ENCODE assay signal across 11 mouse cellular contexts in genomic region chr7:127813821-127814220, GRCm38 (mm10). TPM values are rescaled to one million over a fixed set of nuclear protein-coding genes. Genes with fewer than 3 reads are reported as not detected.
DNase-seq lines count a peak whose midpoint lies in the region; ATAC-seq and TF ChIP-seq lines count a peak whose summit lies in the region.
"Had no signal": no experiment of that assay in that cellular context is flagged by ENCODE, and none has a peak within 500 bp of the region (broad histone marks: within the 10 kb centered on the region; RNA-seq: fewer than 3 reads in every experiment).

No protein-coding gene starts in this region.

- 71% methylated on average over 4 of the region's 4 CpGs for WGBS in forebrain, embryonic 14.5 days
- WGBS in forebrain, embryonic 11.5 days, result 92% methylated on average over 4 of the region's 4 CpGs
- 46% methylated on average over 4 of the region's 4 CpGs for WGBS in kidney, postnatal 0 days
- whole genome bisulfite sequencing in liver, embryonic 11.5 days, result 65% methylated on average over 4 of the region's 4 CpGs
- 78% methylated on average over 4 of the region's 4 CpGs for WGBS in hindbrain, postnatal 0 days
- 94% methylated on average over 4 of the region's 4 CpGs for WGBS in thymus, adult 2 months

- H3K9me3 ChIP-seq in forebrain, embryonic 14.5 days (replicated peaks; ENCODE audit: control insufficient read depth, low read length), result no peaks in the 10 kb centered on the region
- H3K9me3 ChIP-seq in forebrain, embryonic 11.5 days (ENCODE audit: control insufficient read depth, low read length), result no peaks in the 10 kb centered on the region
- H3K9me3 ChIP-seq in kidney, postnatal 0 days (replicated peaks; ENCODE audit: low read length), result no peaks in the 10 kb centered on the region
- no peaks in the 10 kb centered on the region for H3K9me3 ChIP-seq in liver, embryonic 11.5 days (ENCODE audit: control insufficient read depth, low read length)
- no peaks in the 10 kb centered on the region for H3K9me3 ChIP-seq in hindbrain, postnatal 0 days (ENCODE audit: low read length)

- no peaks in the 10 kb centered on the region for H3K27me3 ChIP-seq in forebrain, embryonic 14.5 days (replicated peaks; ENCODE audit: control insufficient read depth, insufficient read depth, low read length)
- H3K27me3 ChIP-seq in forebrain, embryonic 11.5 days (ENCODE audit: control insufficient read depth, insufficient read depth, low read length), result no peaks in the 10 kb centered on the region
- H3K27me3 ChIP-seq in kidney, postnatal 0 days (ENCODE audit: insufficient read depth, low read length), result no peaks in the 10 kb centered on the region
- H3K27me3 ChIP-seq in liver, embryonic 11.5 days (replicated peaks; ENCODE audit: control insufficient read depth, insufficient read depth, low read length), result no peaks in the 10 kb centered on the region
- H3K27me3 ChIP-seq in hindbrain, postnatal 0 days (ENCODE audit: insufficient read depth, low read length), result no peaks in the 10 kb centered on the region
- no peaks in the 10 kb centered on the region for H3K27me3 ChIP-seq in thymus, adult 2 months (ENCODE audit: control insufficient read depth, insufficient read depth, low read length)

- DNase-seq in forebrain, embryonic 14.5 days (ENCODE audit: low spot score), result no peak
- no peak for DNase-seq in forebrain, embryonic 11.5 days (ENCODE audit: low spot score)
- DNase-seq in kidney, postnatal 0 days (ENCODE audit: low spot score), result peak; percentile 8
- no peak for DNase-seq in kidney, adult 8-10 months
- peak; percentile 73 for DNase-seq in adipocyte (ENCODE audit: low spot score)
- no peak for DNase-seq in liver, embryonic 11.5 days (ENCODE audit: low spot score)
- no peak for DNase-seq in hindbrain, postnatal 0 days (ENCODE audit: low spot score)
- no peak for DNase-seq in thymus, adult 2 months

- no peaks in the 10 kb centered on the region for H3K4me1 ChIP-seq in forebrain, embryonic 14.5 days (ENCODE audit: control insufficient read depth, insufficient read depth, low read length)
- no peaks in the 10 kb centered on the region for H3K4me1 ChIP-seq in forebrain, embryonic 11.5 days (replicated peaks; ENCODE audit: control insufficient read depth, insufficient read depth, low read length)
- H3K4me1 ChIP-seq in kidney, postnatal 0 days (replicated peaks; ENCODE audit: insufficient read depth, low read length), result 0 out of 2 replicates have a peak, but pooled peaks cover 2% of the 10 kb centered on the region
- H3K4me1 ChIP-seq in liver, embryonic 11.5 days (replicated peaks; ENCODE audit: control insufficient read depth, insufficient read depth, low read length), result peaks cover 26% of the 10 kb centered on the region
- no peaks in the 10 kb centered on the region for H3K4me1 ChIP-seq in hindbrain, postnatal 0 days (ENCODE audit: insufficient read depth, low read length)
- H3K4me1 ChIP-seq in thymus, adult 2 months (replicated peaks; ENCODE audit: control insufficient read depth, insufficient read depth, low read length), result peaks cover 8% of the 10 kb centered on the region

- no peak overlapping the region for H3K4me3 ChIP-seq in forebrain, embryonic 14.5 days (ENCODE audit: low read depth, low read length)
- no peak overlapping the region for H3K4me3 ChIP-seq in forebrain, embryonic 11.5 days (ENCODE audit: low read depth, low read length)
- H3K4me3 ChIP-seq in kidney, postnatal 0 days (replicated peaks; ENCODE audit: low read depth, low read length), result no peak overlapping the region
- H3K4me3 ChIP-seq in liver, embryonic 11.5 days (ENCODE audit: low read depth, low read length), result no peak overlapping the region
- H3K4me3 ChIP-seq in hindbrain, postnatal 0 days (ENCODE audit: low read length), result no peak overlapping the region
- H3K4me3 ChIP-seq in thymus, adult 2 months (ENCODE audit: control insufficient read depth, insufficient read depth, low read length), result no peak overlapping the region

- peaks cover 46% of the 10 kb centered on the region for H3K36me3 ChIP-seq in forebrain, embryonic 14.5 days (ENCODE audit: control insufficient read depth, insufficient read depth, low read length)
- no peaks in the 10 kb centered on the region for H3K36me3 ChIP-seq in forebrain, embryonic 11.5 days (ENCODE audit: control insufficient read depth, insufficient read depth, low read length)
- 0 out of 2 replicates have a peak, but pooled peaks cover 3% of the 10 kb centered on the region for H3K36me3 ChIP-seq in kidney, postnatal 0 days (ENCODE audit: insufficient read depth, low read length)
- H3K36me3 ChIP-seq in liver, embryonic 11.5 days (ENCODE audit: control insufficient read depth, insufficient read depth, low read length), result no peaks in the 10 kb centered on the region
- peaks cover 34% of the 10 kb centered on the region for H3K36me3 ChIP-seq in hindbrain, postnatal 0 days (ENCODE audit: insufficient read depth, low read length)
- H3K36me3 ChIP-seq in thymus, adult 2 months (ENCODE audit: control insufficient read depth, insufficient read depth, low read length), result no peaks in the 10 kb centered on the region

- no peak overlapping the region for H3K9ac ChIP-seq in forebrain, embryonic 14.5 days (ENCODE audit: low read length)
- H3K9ac ChIP-seq in forebrain, embryonic 11.5 days (ENCODE audit: low read length), result no peak overlapping the region
- no peak overlapping the region for H3K9ac ChIP-seq in kidney, postnatal 0 days (ENCODE audit: low read depth, low read length)
- H3K9ac ChIP-seq in liver, embryonic 11.5 days (ENCODE audit: low read depth, low read length), result no peak overlapping the region
- no peak overlapping the region for H3K9ac ChIP-seq in hindbrain, postnatal 0 days (replicated peaks; ENCODE audit: low read length)

- peak overlapping the region; percentile 72; the same call in 1 of the 2 replicates for H3K27ac ChIP-seq in forebrain, embryonic 14.5 days (ENCODE audit: low read depth, low read length)
- H3K27ac ChIP-seq in forebrain, embryonic 11.5 days (ENCODE audit: low read depth, low read length), result no peak overlapping the region
- peak overlapping the region; percentile 15; the same call in 1 of the 2 replicates for H3K27ac ChIP-seq in kidney, postnatal 0 days
- peak overlapping the region; percentile 68; the same call in 1 of the 2 replicates for H3K27ac ChIP-seq in liver, embryonic 11.5 days (ENCODE audit: low read depth, low read length)
- no peak overlapping the region for H3K27ac ChIP-seq in hindbrain, postnatal 0 days
- H3K27ac ChIP-seq in thymus, adult 2 months (ENCODE audit: control insufficient read depth, insufficient read depth, low read length), result no peak overlapping the region

- TF ChIP-seq POLR2A in thymus, adult 2 months (IDR thresholded peaks at IDR 0.05; ENCODE audit: control insufficient read depth, extremely low read depth, insufficient read depth, low read length, poor library complexity), result no peak

- TF ChIP-seq CTCF in kidney, postnatal 0 days (IDR thresholded peaks at IDR 0.05; ENCODE audit: low read depth), result no peak
- no peak for TF ChIP-seq CTCF in hindbrain, postnatal 0 days (IDR thresholded peaks at IDR 0.05; ENCODE audit: low read depth)
- TF ChIP-seq CTCF in thymus, adult 2 months (IDR thresholded peaks at IDR 0.05; ENCODE audit: borderline replicate concordance, control insufficient read depth, extremely low read depth, insufficient read depth, low read length, poor library complexity), result no peak

- peak; percentile 42; the same call in 1 of the 2 replicates for ATAC-seq in forebrain, embryonic 14.5 days
- ATAC-seq in forebrain, embryonic 11.5 days (replicated peaks; ENCODE audit: low FRiP score), result no peak
- ATAC-seq in kidney, postnatal 0 days (replicated peaks; ENCODE audit: low FRiP score, low read depth), result no peak
- ATAC-seq in liver, embryonic 11.5 days (replicated peaks; ENCODE audit: low FRiP score), result no peak
- no peak for ATAC-seq in hindbrain, postnatal 0 days

- H3K4me2 ChIP-seq in forebrain, embryonic 14.5 days (ENCODE audit: low read length), result no peak overlapping the region; the same call in 1 of the 2 replicates
- no peak overlapping the region for H3K4me2 ChIP-seq in forebrain, embryonic 11.5 days (ENCODE audit: low read depth, low read length, severe bottlenecking)
- H3K4me2 ChIP-seq in kidney, postnatal 0 days (ENCODE audit: low read length), result peak overlapping the region; percentile 0; the same call in 1 of the 2 replicates
- no peak overlapping the region for H3K4me2 ChIP-seq in liver, embryonic 11.5 days
- no peak overlapping the region for H3K4me2 ChIP-seq in hindbrain, postnatal 0 days (ENCODE audit: low read depth, low read length)

RNA-seq across cellular contexts. Expression of gene Stx4a, which starts 10.3 kb away (rescaled TPM):
- 9.7 and 11.1 TPM in 2 replicates for polyA plus RNA-seq in forebrain, embryonic 14.5 days (2014; fragmentation: Nextera tagmentation; extraction: Ambion mirVana)
- polyA plus RNA-seq in forebrain, embryonic 11.5 days (2014; fragmentation: Nextera tagmentation; extraction: Ambion mirVana), result 10.1 and 13.2 TPM in 2 replicates
- 39.1 and 42.6 TPM in 2 replicates for polyA plus RNA-seq in kidney, postnatal 0 days (2015; fragmentation: Nextera tagmentation; extraction: Ambion mirVana)
- polyA plus RNA-seq in liver, embryonic 11.5 days (2014; fragmentation: Nextera tagmentation; extraction: Ambion mirVana), result 16.1 and 19.4 TPM in 2 replicates
- 4.0 and 9.6 TPM in 2 replicates for total RNA-seq in hindbrain, postnatal 0 days (2014; rRNA removed)
- 28.4 and 31.8 TPM in 2 replicates for polyA plus RNA-seq in hindbrain, postnatal 0 days (2015; fragmentation: Nextera tagmentation; extraction: Ambion mirVana)
- polyA plus RNA-seq in thymus, adult 2 months (2012; rRNA removed), result 76.1 and 93.3 TPM in 2 replicates

RNA-seq across cellular contexts. Expression of gene Stx1b, which starts 10.5 kb away (rescaled TPM):
- polyA plus RNA-seq in forebrain, embryonic 14.5 days (2014; fragmentation: Nextera tagmentation; extraction: Ambion mirVana), result 15.7 and 22.3 TPM in 2 replicates
- 11.1 and 13.0 TPM in 2 replicates for polyA plus RNA-seq in forebrain, embryonic 11.5 days (2014; fragmentation: Nextera tagmentation; extraction: Ambion mirVana)
- polyA plus RNA-seq in kidney, postnatal 0 days (2015; fragmentation: Nextera tagmentation; extraction: Ambion mirVana), result 1.1 and 1.6 TPM in 2 replicates
- polyA plus RNA-seq in liver, embryonic 11.5 days (2014; fragmentation: Nextera tagmentation; extraction: Ambion mirVana), result 1.5 and 1.9 TPM in 2 replicates
- 69.7 and 72.7 TPM in 2 replicates for total RNA-seq in hindbrain, postnatal 0 days (2014; rRNA removed)
- 66.6 and 76.3 TPM in 2 replicates for polyA plus RNA-seq in hindbrain, postnatal 0 days (2015; fragmentation: Nextera tagmentation; extraction: Ambion mirVana)
- polyA plus RNA-seq in thymus, adult 2 months (2012; rRNA removed), result 3.4 and 4.2 TPM in 2 replicates
- total RNA-seq: monocyte, adult 5-6 weeks had no signal

RNA-seq across cellular contexts. Expression of gene Hsd3b7, which starts 13.4 kb away (rescaled TPM):
- polyA plus RNA-seq in forebrain, embryonic 14.5 days (2014; fragmentation: Nextera tagmentation; extraction: Ambion mirVana), result 6.9 and 9.7 TPM in 2 replicates
- polyA plus RNA-seq in forebrain, embryonic 11.5 days (2014; fragmentation: Nextera tagmentation; extraction: Ambion mirVana), result 6.5 and 7.9 TPM in 2 replicates
- 28.3 and 28.8 TPM in 2 replicates for polyA plus RNA-seq in kidney, postnatal 0 days (2015; fragmentation: Nextera tagmentation; extraction: Ambion mirVana)
- polyA plus RNA-seq in liver, embryonic 11.5 days (2014; fragmentation: Nextera tagmentation; extraction: Ambion mirVana), result 31.4 and 32.4 TPM in 2 replicates
- 11.0 and 12.1 TPM in 2 replicates for total RNA-seq in hindbrain, postnatal 0 days (2014; rRNA removed)
- 10.3 and 11.3 TPM in 2 replicates for polyA plus RNA-seq in hindbrain, postnatal 0 days (2015; fragmentation: Nextera tagmentation; extraction: Ambion mirVana)
- 25.9 and 30.1 TPM in 2 replicates for polyA plus RNA-seq in thymus, adult 2 months (2012; rRNA removed)

RNA-seq across cellular contexts. Expression of gene Gm49388, which starts 28.4 kb away (rescaled TPM):
- not detected in 2 replicates for polyA plus RNA-seq in forebrain, embryonic 14.5 days (2014; fragmentation: Nextera tagmentation; extraction: Ambion mirVana)
- polyA plus RNA-seq in forebrain, embryonic 11.5 days (2014; fragmentation: Nextera tagmentation; extraction: Ambion mirVana), result not detected in 2 replicates
- not detected in 2 replicates for polyA plus RNA-seq in kidney, postnatal 0 days (2015; fragmentation: Nextera tagmentation; extraction: Ambion mirVana)
- not detected in 2 replicates for polyA plus RNA-seq in liver, embryonic 11.5 days (2014; fragmentation: Nextera tagmentation; extraction: Ambion mirVana)
- 0.05 and 2.9 TPM in 2 replicates for total RNA-seq in hindbrain, postnatal 0 days (2014; rRNA removed)
- not detected in 2 replicates for polyA plus RNA-seq in hindbrain, postnatal 0 days (2015; fragmentation: Nextera tagmentation; extraction: Ambion mirVana)
- polyA plus RNA-seq in thymus, adult 2 months (2012; rRNA removed), result not detected in 2 replicates
- total RNA-seq: hematopoietic stem cell, adult 5-6 weeks had no signal
- polyA plus RNA-seq: stomach, embryonic 14.5 days had no signal

RNA-seq across cellular contexts. Expression of gene Setd1a, which starts 37.4 kb away (rescaled TPM):
- 17.0 and 18.0 TPM in 2 replicates for polyA plus RNA-seq in forebrain, embryonic 14.5 days (2014; fragmentation: Nextera tagmentation; extraction: Ambion mirVana)
- 28.8 and 30.7 TPM in 2 replicates for polyA plus RNA-seq in forebrain, embryonic 11.5 days (2014; fragmentation: Nextera tagmentation; extraction: Ambion mirVana)
- 15.6 and 17.9 TPM in 2 replicates for polyA plus RNA-seq in kidney, postnatal 0 days (2015; fragmentation: Nextera tagmentation; extraction: Ambion mirVana)
- 24.2 and 26.0 TPM in 2 replicates for polyA plus RNA-seq in liver, embryonic 11.5 days (2014; fragmentation: Nextera tagmentation; extraction: Ambion mirVana)
- 17.8 and 18.2 TPM in 2 replicates for total RNA-seq in hindbrain, postnatal 0 days (2014; rRNA removed)
- 10.5 and 16.0 TPM in 2 replicates for polyA plus RNA-seq in hindbrain, postnatal 0 days (2015; fragmentation: Nextera tagmentation; extraction: Ambion mirVana)
- 29.9 and 36.7 TPM in 2 replicates for polyA plus RNA-seq in thymus, adult 2 months (2012; rRNA removed)

Comparison
In these comparisons a context has a peak if more than half of its experiments do, and no peak if none do; other contexts are left out.
1. DNase-seq: peak in kidney, postnatal 0 days (single experiment) and adipocyte (single experiment); none in forebrain, embryonic 14.5 days (single experiment), forebrain, embryonic 11.5 days (single experiment), kidney, adult 8-10 months (0 of 2), liver, embryonic 11.5 days (single experiment), hindbrain, postnatal 0 days (single experiment) and thymus, adult 2 months (single experiment).
2. H3K27ac ChIP-seq: peak in forebrain, embryonic 14.5 days (single experiment), kidney, postnatal 0 days (single experiment) and liver, embryonic 11.5 days (single experiment); none in forebrain, embryonic 11.5 days (single experiment), hindbrain, postnatal 0 days (single experiment) and thymus, adult 2 months (single experiment).